Mouse (Mus musculus): ENCODE data around the gene March5.
A peak's percentile ranks its signal among the peaks of the same experiment; 100 is the strongest.

DNA sequence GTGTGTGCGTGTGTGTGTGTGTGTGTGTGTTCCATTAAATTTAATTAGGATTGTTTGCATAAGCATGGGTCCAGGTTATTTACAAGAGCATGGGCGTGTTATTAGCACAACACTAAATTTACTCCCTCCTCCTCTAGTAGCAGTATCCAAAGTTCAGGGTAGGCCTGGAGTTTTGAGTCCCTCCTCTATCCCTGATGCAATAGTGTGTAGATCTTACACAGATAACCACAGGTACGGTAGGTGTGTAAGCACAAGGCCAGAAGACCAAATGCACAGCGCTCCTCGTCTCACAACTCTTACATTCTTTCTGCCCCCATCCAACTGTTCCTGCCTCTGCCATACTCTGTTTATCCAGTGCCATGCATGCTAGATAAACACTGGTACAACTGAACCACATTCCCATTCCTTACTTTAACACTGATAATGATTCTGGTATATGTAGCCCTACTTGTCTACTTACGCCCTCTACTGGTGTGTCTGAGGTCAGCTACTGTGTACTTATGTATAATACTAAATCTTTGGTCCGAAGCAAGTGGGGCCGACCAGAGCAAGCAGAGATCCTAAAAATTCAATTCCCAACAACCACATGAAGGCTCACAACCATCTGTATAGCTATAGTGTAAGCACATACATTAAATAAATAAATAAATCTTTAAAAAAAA is 2.3 kb downstream of the March5 start:
- TF ChIP-seq CTCF (IDR thresholded peaks at IDR 0.05; ENCODE audit: extremely low read depth, insufficient read depth, low read length) (0 out of 2 replicates have a peak, but pooled peaks have one; percentile 5), POLR2A (IDR thresholded peaks at IDR 0.05; ENCODE audit: extremely low read depth, insufficient read depth, low read length) (no peak)
